Mouse (Mus musculus): Measurements from ENCODE around the gene Cfap52. TPM values are rescaled to one million over a fixed set of nuclear protein-coding genes. Genes with fewer than 3 reads are reported as not detected.

Cfap52 gene
- 1 to 10 TPM; 1.3 to 3.8 TPM for total RNA-seq (2021)
- long read RNA-seq, experiment 1, partial matches to known transcripts: 6 of 6 reads
- long read RNA-seq, experiment 1, other reads (novel, unspliced or antisense): 0 of 6 reads
- long read RNA-seq, experiment 2, partial matches to known transcripts: 13 of 13 reads
- long read RNA-seq, experiment 2, other reads (novel, unspliced or antisense): 0 of 13 reads

- peak; percentile 61 for DNase-seq
These were observed at the start of gene Cfap52 for GRCm38 (mm10) chr11:67965242-67965883. Gene Cfap52 (minus strand): TSS chr11:67965651.

GRCm38 (mm10) chr11:68012207-68012606 is 46.8 kb upstream of the Cfap52 start:
- DNase-seq: no peak

GRCm38 (mm10) chr11:68009377-68009776 is 43.9 kb upstream of the Cfap52 start:
- no peak for DNase-seq

GRCm38 (mm10) chr11:68007645-68008044 is 42.2 kb upstream of the Cfap52 start:
- DNase-seq: no peak

- no peak for DNase-seq
These were observed 40.9 kb upstream of the Cfap52 start for GRCm38 (mm10) chr11:68006216-68006789.

GRCm38 (mm10) chr11:68004191-68004590 is 38.7 kb upstream of the Cfap52 start:
- peak; percentile 23 for DNase-seq

GRCm38 (mm10) chr11:67999629-68000028 is 34.2 kb upstream of the Cfap52 start:
- no peak for DNase-seq

GRCm38 (mm10) chr11:67998905-67999304 is 33.5 kb upstream of the Cfap52 start:
- no peak for DNase-seq

GRCm38 (mm10) chr11:67995965-67996364 is 30.5 kb upstream of the Cfap52 start:
- no peak for DNase-seq

GRCm38 (mm10) chr11:67991240-67991639 is 25.8 kb upstream of the Cfap52 start:
- no peak for DNase-seq

GRCm38 (mm10) chr11:67983564-67983963 is 18.1 kb upstream of the Cfap52 start:
- DNase-seq: no peak

- no peak for DNase-seq
These were observed 9.8 kb upstream of the Cfap52 start for GRCm38 (mm10) chr11:67975252-67975651.

GRCm38 (mm10) chr11:67973225-67973624 is 7.8 kb upstream of the Cfap52 start:
- DNase-seq: no peak

GRCm38 (mm10) chr11:67972606-67973005 is 7.2 kb upstream of the Cfap52 start:
- DNase-seq: no peak

GRCm38 (mm10) chr11:67967831-67968230 is 2.4 kb upstream of the Cfap52 start:
- no peak for DNase-seq

- peak; percentile 89 for DNase-seq
These were observed 741 bp upstream of the Cfap52 start, which contains the start of gene Stx8 for GRCm38 (mm10) chr11:67965905-67966878. Gene Stx8 (plus strand): TSS chr11:67966193.

- DNase-seq: no peak
These were observed 1.3 kb downstream of the Cfap52 start for GRCm38 (mm10) chr11:67964110-67964509.

GRCm38 (mm10) chr11:67954413-67954812 is 11.0 kb downstream of the Cfap52 start:
- DNase-seq: no peak

GRCm38 (mm10) chr11:67953604-67954003 is 11.8 kb downstream of the Cfap52 start:
- DNase-seq: no peak

- no peak for DNase-seq
These were observed 16.0 kb downstream of the Cfap52 start for GRCm38 (mm10) chr11:67949475-67949874.

GRCm38 (mm10) chr11:67948229-67948628 is 17.2 kb downstream of the Cfap52 start:
- no peak for DNase-seq

GRCm38 (mm10) chr11:67932156-67932555 is 33.3 kb downstream of the Cfap52 start:
- no peak for DNase-seq
